Mouse (Mus musculus): ENCODE results near the gene Gm12216. TPM values are rescaled to one million over a fixed set of nuclear protein-coding genes. Genes with fewer than 3 reads are reported as not detected.
"Not testable (repeated sequence)": the region's sequence is repeated elsewhere in the genome, so short reads cannot be mapped to it uniquely, and the experiment has no call there.

The Gm12216 gene
- polyA plus RNA-seq, 1 experiment from 2014 or later: not detected

GRCm38 (mm10) chr11:53873909-53874704 lies 15.1 kb upstream of the Gm12216 start:
- 60% methylated on average over 5 of the region's 5 CpGs for WGBS (ENCODE audit: insufficient replicate concordance)
- not testable (repeated sequence) for H3K4me1 ChIP-seq (replicated peaks)

GRCm38 (mm10) chr11:53871786-53872507 lies 12.9 kb upstream of the Gm12216 start:
- no peak overlapping the region for H3K4me2 ChIP-seq
- no peak overlapping the region for H3K27ac ChIP-seq (replicated peaks)
- WGBS (ENCODE audit: insufficient replicate concordance): 71% methylated on average over 2 of the region's 2 CpGs

More at GRCm38 (mm10) chr11:53873909-53874704, 15.1 kb upstream of the Gm12216 start:
- not testable (repeated sequence) for H3K9me3 ChIP-seq (replicated peaks); H3K36me3 ChIP-seq (replicated peaks); H3K9ac ChIP-seq; H3K4me2 ChIP-seq; H3K27ac ChIP-seq (replicated peaks); ATAC-seq (ENCODE audit: insufficient read depth); H3K4me3 ChIP-seq (replicated peaks); H3K27me3 ChIP-seq

GRCm38 (mm10) chr11:53869172-53869571 lies 10.1 kb upstream of the Gm12216 start:
- Histone ChIP-seq H3K4me3 (replicated peaks) (no peak overlapping the region), H3K36me3 (replicated peaks) (no peaks in the 10 kb centered on the region), H3K9me3 (replicated peaks) (no peaks in the 10 kb centered on the region), H3K4me1 (replicated peaks) (no peaks in the 10 kb centered on the region), H3K27ac (replicated peaks) (no peak overlapping the region), H3K4me2 (no peak overlapping the region), H3K27me3 (no peaks in the 10 kb centered on the region), H3K9ac (no peak overlapping the region)
- no peak for ATAC-seq (ENCODE audit: insufficient read depth)
- WGBS (ENCODE audit: insufficient replicate concordance): 68% methylated on average over 5 of the region's 5 CpGs

More at GRCm38 (mm10) chr11:53871786-53872507, 12.9 kb upstream of the Gm12216 start:
- H3K4me1 ChIP-seq (replicated peaks): no peaks in the 10 kb centered on the region
- H3K27me3 ChIP-seq: no peaks in the 10 kb centered on the region
- no peaks in the 10 kb centered on the region for H3K9me3 ChIP-seq (replicated peaks)
- H3K4me3 ChIP-seq (replicated peaks): no peak overlapping the region
- H3K36me3 ChIP-seq (replicated peaks): no peaks in the 10 kb centered on the region
- no peak for ATAC-seq (ENCODE audit: insufficient read depth)
- H3K9ac ChIP-seq: no peak overlapping the region

GRCm38 (mm10) chr11:53868323-53868722 lies 9.3 kb upstream of the Gm12216 start:
- ATAC-seq (ENCODE audit: insufficient read depth); H3K4me3 ChIP-seq (replicated peaks); H3K9ac ChIP-seq; H3K27ac ChIP-seq (replicated peaks); H3K36me3 ChIP-seq (replicated peaks); H3K27me3 ChIP-seq; H3K4me2 ChIP-seq; H3K4me1 ChIP-seq (replicated peaks); H3K9me3 ChIP-seq (replicated peaks): not testable (repeated sequence)
- 35% methylated on average over 5 of the region's 5 CpGs for whole genome bisulfite sequencing (ENCODE audit: insufficient replicate concordance)

GRCm38 (mm10) chr11:53864724-53865310 lies 5.8 kb upstream of the Gm12216 start:
- not testable (repeated sequence) for H3K9me3 ChIP-seq (replicated peaks); H3K9ac ChIP-seq; ATAC-seq (ENCODE audit: insufficient read depth); H3K36me3 ChIP-seq (replicated peaks); H3K4me2 ChIP-seq; H3K4me1 ChIP-seq (replicated peaks); H3K4me3 ChIP-seq (replicated peaks); H3K27me3 ChIP-seq; H3K27ac ChIP-seq (replicated peaks)
- 49% methylated on average over 1 of the region's 4 CpGs for WGBS (ENCODE audit: insufficient replicate concordance)

- WGBS (ENCODE audit: insufficient replicate concordance): 75% methylated on average over 8 of the region's 9 CpGs
- not testable (repeated sequence) for H3K4me3 ChIP-seq (replicated peaks); H3K36me3 ChIP-seq (replicated peaks); H3K27ac ChIP-seq (replicated peaks); H3K4me1 ChIP-seq (replicated peaks); H3K27me3 ChIP-seq; H3K9ac ChIP-seq; ATAC-seq (ENCODE audit: insufficient read depth); H3K9me3 ChIP-seq (replicated peaks); H3K4me2 ChIP-seq
These were observed 1.9 kb upstream of the Gm12216 start for GRCm38 (mm10) chr11:53860944-53861343.

- Histone ChIP-seq H3K4me2 (peak overlapping the region; percentile 74), H3K4me1 (replicated peaks) (peaks cover 4% of the 10 kb centered on the region; the same call in 1 of the 2 replicates), H3K9ac (no peak overlapping the region), H3K27ac (replicated peaks) (no peak overlapping the region), H3K4me3 (replicated peaks) (peak overlapping the region; percentile 64), H3K27me3 (0 out of 2 replicates have a peak, but pooled peaks cover 4% of the 10 kb centered on the region), H3K36me3 (replicated peaks) (no peaks in the 10 kb centered on the region), H3K9me3 (replicated peaks) (no peaks in the 10 kb centered on the region)
- 71% methylated on average over 6 of the region's 6 CpGs for WGBS (ENCODE audit: insufficient replicate concordance)
- no peak for ATAC-seq (ENCODE audit: insufficient read depth)
These were observed 847 bp downstream of the Gm12216 start for GRCm38 (mm10) chr11:53858058-53858760.

- WGBS (ENCODE audit: insufficient replicate concordance): 39% methylated on average over 5 of the region's 5 CpGs
- no peak overlapping the region for H3K4me2 ChIP-seq
- ATAC-seq (ENCODE audit: insufficient read depth): no peak
- no peaks in the 10 kb centered on the region for H3K36me3 ChIP-seq (replicated peaks)
- H3K27ac ChIP-seq (replicated peaks): no peak overlapping the region
- H3K9ac ChIP-seq: no peak overlapping the region
- H3K4me3 ChIP-seq (replicated peaks): no peak overlapping the region
- 0 out of 2 replicates have a peak, but pooled peaks cover 4% of the 10 kb centered on the region for H3K27me3 ChIP-seq
- H3K9me3 ChIP-seq (replicated peaks): no peaks in the 10 kb centered on the region
- H3K4me1 ChIP-seq (replicated peaks): peaks cover 5% of the 10 kb centered on the region
These were observed 5.4 kb downstream of the Gm12216 start for GRCm38 (mm10) chr11:53853665-53854064.

GRCm38 (mm10) chr11:53851795-53852194 lies 7.3 kb downstream of the Gm12216 start:
- H3K9me3 ChIP-seq (replicated peaks): no peaks in the 10 kb centered on the region
- no peak overlapping the region for H3K4me3 ChIP-seq (replicated peaks)
- H3K4me1 ChIP-seq (replicated peaks): peaks cover 2% of the 10 kb centered on the region; the same call in 1 of the 2 replicates
- ATAC-seq (ENCODE audit: insufficient read depth): no peak
- no peaks in the 10 kb centered on the region for H3K27me3 ChIP-seq
- WGBS (ENCODE audit: insufficient replicate concordance): 9% methylated on average over 5 of the region's 5 CpGs
- H3K9ac ChIP-seq: no peak overlapping the region
- H3K27ac ChIP-seq (replicated peaks): no peak overlapping the region
- H3K36me3 ChIP-seq (replicated peaks): no peaks in the 10 kb centered on the region
- no peak overlapping the region for H3K4me2 ChIP-seq

- WGBS (ENCODE audit: insufficient replicate concordance): 29% methylated on average over 9 of the region's 9 CpGs
- Histone ChIP-seq H3K9me3 (replicated peaks) (no peaks in the 10 kb centered on the region), H3K27me3 (no peaks in the 10 kb centered on the region), H3K36me3 (replicated peaks) (no peaks in the 10 kb centered on the region), H3K9ac (no peak overlapping the region), H3K4me3 (replicated peaks) (no peak overlapping the region), H3K4me1 (replicated peaks) (peaks cover 2% of the 10 kb centered on the region; the same call in 1 of the 2 replicates), H3K4me2 (no peak overlapping the region), H3K27ac (replicated peaks) (no peak overlapping the region)
- no peak for ATAC-seq (ENCODE audit: insufficient read depth)
These were observed 9.3 kb downstream of the Gm12216 start for GRCm38 (mm10) chr11:53849588-53850320.
